Mouse (Mus musculus) brain, adult 2 months (tissue): ENCODE measurements around the gene Grin3b.
"Not testable (repeated sequence)": the region's sequence is repeated elsewhere in the genome, so short reads cannot be mapped to it uniquely, and the experiment has no call there.

Experiments
- DNase-seq: peaks from one replicate; pipeline ENCODE4 v3.0.0; 2011; ENCODE audit warnings: low read depth, low spot score

The Grin3b gene

DNA sequence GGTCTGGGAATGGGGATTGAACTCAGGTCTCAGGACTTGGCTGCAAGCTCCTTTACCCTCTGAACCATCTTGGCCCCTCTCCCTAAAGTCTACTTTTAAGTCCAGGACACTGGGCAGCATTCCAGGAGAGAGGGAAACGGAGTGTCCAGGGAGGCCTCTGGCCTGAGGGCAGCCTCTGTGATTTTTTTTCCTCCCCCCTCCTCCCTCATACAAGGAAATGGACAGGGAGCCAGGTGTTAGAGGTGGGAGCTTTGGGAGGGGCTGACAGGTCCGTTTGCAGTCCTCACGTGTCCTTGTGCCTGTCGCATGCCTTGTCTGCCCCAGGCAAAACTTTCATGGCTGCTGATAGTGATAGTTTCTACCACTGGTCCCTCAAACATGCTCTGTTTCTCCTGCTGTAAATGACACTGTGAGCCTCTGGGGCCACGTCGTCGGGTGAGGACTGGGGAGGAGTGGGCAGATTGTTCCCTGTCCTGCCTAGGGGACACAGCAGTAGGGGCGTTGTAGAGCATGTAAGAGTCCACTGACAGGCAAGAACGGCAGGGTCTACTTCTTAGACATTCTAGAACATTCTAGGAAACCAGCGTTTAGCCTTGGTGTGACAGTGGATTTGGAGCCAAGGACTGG is 34.1 kb upstream of the Grin3b start:
- no peak for DNase-seq

DNA sequence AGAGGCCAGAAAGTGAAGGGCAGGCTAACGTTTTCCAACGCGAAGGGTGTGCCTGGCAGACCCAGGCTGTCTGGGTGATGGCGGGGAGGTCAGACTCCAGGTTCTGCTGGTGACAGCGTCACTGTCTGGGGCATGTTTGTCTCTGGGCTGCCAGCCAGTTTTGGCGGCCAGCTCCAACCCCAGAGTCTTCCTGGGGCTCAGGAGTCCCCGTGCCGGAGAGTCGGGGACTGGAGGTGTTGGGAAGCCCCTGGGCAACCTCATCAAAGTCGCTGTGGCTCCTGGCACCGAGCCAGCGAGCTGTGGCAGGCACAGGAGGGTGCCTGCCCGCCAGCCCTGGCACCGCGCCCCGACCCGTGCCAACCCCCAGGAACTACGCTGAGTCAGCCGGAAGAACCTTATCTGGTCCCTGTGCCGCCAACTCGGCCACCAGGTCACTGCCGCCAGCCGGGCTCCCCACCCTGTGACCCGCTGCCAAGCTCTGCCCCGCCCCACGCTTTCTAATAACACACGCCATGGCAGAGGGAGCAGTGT is 33.5 kb upstream of the Grin3b start:
- peak; percentile 66 for DNase-seq

DNA sequence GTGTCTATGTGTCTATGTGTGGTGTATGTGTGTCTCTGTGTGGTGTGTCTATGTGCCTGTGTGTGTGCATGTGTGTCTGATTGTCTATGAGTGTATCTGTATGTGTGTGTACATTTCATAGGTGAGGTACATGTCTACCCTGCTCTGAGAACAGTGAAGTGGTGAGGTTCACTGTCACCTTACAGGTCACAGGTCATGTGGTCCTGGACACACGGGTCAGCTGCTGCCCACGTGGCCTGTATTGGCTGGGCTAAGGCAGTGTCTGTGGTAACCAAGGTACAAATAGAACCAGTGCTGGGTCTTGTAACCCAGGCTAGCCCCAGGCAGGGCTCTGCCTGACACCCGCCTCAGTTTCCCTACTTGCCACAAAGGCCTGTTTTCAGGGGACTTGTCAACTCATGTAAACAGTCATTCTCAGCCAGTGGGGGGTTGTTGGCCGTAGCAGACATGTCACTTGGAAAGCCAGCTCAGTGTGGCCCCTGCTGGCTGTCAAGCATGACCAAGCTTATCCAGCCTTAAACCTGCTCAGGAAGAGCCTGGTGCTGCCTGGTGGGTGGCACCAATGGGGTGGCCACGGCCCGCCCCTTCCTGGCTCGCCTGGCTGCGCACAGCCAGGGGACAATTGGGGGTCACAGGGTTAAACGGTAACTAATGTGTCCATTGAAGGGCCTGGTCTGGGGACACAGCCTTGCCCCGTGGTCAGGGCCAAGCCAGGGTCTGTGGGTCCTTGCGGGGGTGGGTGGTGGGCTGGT is 32.6 kb upstream of the Grin3b start:
- DNase-seq = no peak

DNA sequence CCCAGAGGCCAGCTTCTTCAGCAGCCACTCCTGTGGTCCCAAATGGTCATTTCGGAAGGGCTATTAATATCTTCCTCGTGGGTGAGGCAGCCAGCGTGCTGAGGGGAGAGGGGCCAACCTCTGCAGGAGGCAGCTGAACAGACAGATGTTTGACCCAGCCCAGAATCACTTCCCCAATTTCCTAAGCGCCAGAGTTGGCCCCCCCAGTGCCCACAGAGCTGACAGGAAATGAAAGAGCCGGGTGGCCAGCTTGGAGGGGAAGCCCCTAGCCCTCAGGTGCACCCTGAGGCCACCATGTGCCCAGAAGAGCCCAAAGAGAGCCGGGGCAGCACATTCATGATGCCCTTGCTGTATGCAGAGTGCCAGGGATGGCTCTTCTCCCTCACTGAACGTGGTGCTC is 29.8 kb upstream of the Grin3b start:
- no peak for DNase-seq

DNA sequence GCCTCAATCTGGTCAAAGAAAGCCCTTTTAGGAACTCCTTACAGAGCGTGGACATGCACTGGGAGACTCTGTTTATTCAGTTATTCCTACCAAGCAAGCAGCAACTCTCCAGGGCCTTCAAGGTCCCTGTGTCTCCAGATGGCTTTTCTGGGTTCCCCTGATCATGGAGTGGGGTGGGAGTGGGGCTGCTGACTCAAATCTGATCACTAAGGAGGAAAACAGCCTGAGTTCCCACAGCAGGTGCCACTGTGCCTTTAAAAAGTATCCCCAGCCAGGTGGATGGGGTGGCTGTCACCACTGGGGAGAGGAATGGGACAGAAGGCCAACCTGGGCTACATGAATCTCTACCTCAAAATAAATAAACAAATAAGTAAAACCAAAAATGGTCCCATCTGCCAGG is 27.5 kb upstream of the Grin3b start:
- DNase-seq = no peak

DNA sequence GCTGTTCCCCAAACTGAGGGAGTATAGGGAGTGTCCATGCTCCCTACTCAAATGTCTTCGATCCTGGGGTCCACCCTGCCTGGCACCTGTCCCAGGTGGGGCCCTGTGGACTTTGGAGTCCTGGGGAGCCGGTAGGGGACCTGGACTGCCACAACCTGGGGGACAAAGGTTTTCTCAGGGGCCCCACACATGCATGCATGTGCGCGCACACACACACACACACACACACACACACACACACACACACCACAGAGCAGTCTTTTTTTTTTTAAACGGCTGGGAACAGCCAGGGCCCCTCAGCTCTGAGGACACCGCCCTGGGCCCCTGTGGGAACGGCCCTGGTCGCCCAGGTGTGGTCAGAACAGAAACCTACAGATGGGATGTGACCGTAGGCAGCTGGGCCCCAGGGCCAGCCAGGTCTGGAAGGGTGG is 27.0 kb upstream of the Grin3b start:
- DNase-seq = no peak

DNA sequence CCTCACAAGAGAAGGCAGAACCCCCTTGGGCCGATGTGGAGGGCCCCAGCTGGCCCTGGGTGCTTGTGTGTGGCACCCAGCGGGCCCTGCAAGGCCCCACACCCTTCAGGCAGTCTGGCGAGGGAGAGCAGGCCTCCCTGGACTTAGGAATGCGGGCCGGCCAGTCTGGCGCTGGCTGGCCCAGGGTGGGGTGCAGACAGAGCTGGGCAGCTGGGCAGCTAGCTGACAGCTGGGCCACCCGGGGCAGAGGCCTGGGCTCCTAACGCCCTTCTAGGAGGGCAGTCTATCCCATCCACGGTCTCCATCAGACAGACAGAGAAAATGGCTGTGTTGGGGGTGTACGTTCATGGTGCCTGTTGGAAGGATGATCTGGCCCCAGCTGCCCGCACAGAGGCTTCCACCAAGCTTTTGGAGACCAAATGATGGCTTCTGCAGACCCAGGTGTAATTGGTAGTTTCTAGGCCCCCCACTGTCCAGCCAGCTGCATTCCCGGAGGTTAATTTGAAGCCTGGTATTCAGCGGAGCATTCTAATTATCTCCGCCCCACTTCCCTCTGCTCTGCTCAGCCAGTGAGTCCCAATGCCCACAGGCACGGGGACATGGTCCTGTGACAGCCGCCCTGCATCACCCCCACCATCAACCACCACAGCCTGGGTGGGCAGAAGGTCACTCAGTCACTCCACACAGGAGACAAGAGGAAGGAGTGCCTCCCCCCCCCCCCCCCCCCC is 24.8 kb upstream of the Grin3b start:
- DNase-seq = peak; percentile 37

DNA sequence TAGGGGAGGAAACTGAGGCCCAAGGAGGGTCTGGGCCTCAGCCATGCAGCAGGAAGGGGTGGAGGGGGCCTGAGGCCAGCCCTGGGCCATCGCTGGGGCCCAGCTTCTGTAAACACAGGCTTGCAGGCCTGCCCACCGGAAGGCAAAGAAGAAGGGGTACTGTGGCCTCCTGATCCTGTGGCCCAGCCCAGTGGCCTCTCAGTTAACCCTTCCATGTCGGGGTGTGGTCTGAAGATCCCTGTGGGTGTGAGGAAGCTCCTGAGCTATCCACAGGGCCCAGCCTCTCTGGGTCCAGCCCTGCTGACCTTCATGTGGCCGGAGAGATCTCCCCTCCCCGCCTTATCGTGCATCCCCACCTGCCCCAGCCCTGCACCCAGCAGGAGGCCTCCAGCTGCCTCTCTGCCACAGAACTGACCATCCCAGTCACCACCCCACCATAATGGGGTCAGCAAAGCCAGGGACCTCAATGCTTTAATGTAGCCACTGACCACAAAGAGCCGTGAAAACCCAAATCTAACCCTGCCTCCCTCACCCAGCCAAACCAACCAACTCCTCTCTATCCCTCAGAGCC is 23.7 kb upstream of the Grin3b start:
- no peak for DNase-seq

DNA sequence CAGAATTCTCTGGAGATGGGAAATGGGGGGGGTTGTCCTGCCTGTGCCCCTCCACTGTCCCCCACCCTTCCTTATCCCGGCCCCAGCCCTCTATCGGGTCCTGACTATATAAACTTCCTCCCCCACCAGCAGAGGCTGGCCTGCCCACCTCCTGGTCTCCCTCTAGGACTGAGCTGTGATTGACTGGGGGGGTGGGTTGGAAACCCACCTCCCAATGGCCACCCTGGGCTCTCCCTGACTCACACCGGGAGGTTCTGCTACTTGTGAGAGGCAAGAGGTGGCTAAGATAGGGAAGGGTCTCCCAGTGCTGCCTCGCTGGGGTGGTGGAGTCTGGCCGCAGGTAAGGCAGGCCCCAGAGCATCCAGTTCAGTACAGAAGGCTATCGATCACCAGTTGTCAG is 23.0 kb upstream of the Grin3b start:
- no peak for DNase-seq

DNA sequence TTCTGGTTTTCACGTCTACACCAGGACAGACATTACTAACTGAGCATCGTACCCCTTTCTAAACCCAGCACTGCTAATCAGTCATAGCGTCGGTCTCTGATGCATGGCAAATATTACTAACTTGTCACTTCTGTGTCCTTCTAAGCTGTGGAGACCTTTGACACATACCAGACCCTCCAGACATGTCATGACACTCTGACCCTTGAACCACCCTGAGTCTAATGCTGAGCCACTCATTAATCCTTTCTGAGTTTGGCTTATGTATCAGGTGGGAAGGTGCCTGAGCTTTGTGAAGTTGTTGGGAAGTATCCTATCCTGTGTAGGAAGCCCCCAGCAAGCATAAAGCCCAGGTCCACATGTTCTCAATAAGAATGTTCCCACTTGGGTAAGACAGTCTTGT is 20.6 kb upstream of the Grin3b start:
- DNase-seq = no peak

DNA sequence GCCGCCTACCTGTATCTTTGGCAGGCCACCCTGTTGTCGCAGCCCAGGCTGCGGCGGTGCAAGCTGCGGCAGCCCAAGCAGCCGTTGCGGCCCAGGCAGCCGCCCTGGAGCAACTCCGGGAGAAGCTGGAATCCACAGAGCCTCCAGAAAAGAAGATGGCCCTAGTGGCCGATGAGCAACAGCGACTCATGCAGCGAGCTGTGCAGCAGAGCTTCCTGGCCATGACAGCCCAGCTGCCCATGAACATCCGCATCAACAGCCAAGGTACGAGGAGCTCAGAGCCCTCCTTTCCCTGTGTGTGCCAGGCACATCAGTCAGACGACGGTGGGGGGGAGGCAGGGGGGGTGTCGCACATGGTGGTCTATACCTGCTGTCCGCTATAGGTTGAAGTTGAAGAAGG is 19.9 kb upstream of the Grin3b start:
- no peak for DNase-seq

DNA sequence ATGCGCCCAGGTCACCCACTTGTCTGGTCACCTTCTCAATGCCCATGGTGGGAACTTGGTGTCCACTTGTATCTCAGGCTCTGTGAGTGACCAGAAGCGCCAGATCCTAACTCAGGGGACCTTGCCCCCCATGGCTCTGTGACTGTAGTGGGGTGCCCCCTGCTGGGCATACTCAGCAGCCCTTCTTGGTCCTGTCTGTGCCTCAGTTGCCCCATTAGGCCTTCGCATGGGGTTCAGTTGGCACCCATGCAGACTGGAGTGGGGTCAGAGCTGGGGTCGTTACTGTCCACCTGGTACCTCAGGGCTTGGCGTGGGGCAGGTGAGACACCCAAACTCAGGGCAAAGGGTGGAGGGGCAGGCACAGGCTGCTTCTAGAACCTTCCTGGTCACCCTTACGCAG is 16.6 kb upstream of the Grin3b start:
- DNase-seq = peak; percentile 34

DNA sequence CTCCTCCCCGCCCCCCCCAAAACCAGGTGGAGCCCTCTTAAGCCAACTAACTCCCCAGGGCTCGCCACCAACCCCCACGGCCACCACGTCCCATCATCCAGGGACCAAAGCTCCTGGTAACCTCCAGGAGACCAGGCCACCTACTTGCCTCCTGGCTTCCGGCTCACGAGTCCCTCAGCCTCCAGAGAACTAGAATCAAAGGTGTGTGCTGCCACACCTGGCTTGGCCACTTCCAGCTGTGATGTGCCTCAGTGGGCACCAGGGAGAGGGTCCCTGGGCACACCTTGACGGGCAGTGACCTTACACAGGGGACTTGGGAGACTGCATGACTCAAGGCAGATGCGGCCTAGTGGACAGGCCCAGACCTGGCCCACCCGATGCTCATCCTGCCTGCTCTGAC is 14.8 kb upstream of the Grin3b start:
- DNase-seq = no peak

DNA sequence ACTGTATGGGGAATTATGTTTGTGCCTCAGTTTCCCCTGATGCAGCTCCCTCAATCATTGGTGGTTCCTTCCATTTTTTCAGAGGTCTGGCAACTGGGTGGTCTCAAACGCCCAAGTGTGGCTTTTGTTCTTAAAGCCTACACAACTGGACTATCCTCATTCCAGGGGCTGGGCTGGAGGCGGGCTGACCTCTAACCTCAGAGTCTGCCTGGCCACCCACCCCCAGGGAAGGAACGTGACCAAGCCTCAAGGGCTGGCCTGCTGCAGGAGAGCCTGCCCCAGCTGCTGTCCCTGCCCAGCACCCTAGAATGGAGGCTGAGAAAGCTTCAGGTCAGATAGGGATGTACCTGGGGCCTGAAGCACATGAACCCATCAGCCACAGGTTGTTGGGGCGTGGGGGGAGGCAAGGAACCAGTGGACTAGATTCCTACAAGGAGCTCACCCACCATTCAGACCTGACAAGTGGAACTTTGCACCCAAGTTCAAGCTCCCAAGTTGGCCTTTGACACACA is 13.8 kb upstream of the Grin3b start:
- DNase-seq = no peak

DNA sequence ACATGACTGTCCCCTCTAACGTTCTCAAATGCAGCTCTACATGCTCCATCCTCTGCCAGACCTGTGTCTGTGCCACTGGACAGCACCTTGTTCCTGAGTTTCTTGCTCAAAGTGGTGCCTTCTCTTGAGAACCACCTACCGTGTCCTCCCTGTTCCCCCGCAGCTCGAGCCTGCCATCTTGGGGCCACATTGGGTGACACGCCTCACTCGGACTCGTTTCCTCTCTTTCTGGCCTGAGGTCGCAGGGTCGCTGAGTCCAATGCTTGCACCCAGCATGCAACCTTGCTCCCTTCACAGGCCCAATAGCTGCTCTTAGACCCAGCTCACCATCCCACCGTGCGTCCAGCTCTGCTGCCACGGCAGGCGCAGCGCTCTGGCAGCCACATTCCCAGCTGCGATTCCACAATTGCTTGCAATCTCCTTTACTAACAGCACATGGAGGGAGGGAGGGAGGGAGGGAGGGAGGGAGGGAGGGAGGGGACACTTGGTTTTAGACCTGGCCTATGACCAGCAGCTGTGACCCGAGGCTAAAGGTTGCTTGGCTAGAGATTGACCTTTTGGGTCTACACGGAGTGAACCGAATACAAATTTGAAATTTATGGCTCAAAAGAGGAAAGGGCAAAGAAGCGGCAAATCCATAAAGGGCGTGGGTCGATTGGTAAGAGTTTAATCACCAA is 12.2 kb upstream of the Grin3b start:
- DNase-seq = peak; percentile 77

DNA sequence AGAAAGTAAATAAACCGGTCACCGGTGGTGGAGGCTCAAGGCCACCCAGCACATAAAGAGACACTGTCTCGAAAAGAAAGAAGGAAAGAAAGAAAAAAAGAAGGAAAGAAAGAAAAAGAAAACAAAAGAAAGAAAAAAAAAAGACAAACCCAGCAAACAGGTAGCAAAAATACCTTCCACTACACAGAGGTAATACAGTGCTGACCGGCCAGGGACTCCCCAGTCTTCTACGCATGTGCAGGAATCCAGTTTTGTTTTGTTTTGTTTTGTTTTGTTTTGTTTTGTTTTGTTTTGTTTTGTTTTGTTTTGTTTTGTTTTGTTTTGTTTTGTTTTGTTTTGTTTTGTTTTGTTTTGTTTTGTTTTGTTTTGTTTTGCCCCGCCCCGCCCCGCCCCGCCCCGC is 11.1 kb upstream of the Grin3b start:
- not testable (repeated sequence) for DNase-seq

DNA sequence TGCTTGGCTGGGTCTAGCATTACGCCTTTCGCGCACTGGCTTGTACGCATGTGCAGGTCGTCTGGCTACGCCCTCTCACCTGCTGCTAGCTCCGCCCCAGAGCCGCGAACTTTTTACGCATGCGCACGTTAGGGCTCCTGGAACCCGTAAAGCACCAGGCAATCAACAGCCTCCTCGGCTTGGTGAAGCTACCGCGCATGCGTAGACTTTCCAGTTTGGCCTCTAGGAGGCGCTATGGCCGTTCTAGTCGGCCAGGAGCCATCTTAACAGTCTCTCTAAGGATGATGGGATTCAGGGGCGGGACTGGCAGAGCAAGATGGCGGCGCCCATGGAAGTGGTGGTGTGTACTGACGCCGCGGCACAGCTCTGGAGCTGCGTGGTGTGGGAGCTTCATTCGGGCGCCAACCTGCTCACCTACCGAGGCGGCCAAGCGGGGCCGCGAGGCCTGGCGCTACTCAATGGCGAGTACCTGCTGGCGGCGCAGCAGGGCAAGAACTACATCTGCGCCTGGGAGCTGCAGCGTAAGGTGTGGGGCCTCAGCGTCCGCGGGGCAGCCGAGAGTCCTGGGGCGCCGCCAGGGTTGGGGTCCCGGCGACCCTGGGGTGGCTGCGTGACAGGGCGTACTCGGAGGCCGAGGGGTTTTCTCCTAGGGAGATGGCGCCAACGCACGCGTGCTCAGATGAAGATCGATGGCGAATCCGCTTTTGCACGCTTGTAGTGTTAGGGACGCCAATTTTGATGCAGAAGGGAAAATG is 10.5 kb upstream of the Grin3b start, which contains the start of gene Wdr18:
TSS of gene Wdr18 (plus strand) at position 306 of the 755 bp plus-strand sequence.
- peak; percentile 100 for DNase-seq

DNA sequence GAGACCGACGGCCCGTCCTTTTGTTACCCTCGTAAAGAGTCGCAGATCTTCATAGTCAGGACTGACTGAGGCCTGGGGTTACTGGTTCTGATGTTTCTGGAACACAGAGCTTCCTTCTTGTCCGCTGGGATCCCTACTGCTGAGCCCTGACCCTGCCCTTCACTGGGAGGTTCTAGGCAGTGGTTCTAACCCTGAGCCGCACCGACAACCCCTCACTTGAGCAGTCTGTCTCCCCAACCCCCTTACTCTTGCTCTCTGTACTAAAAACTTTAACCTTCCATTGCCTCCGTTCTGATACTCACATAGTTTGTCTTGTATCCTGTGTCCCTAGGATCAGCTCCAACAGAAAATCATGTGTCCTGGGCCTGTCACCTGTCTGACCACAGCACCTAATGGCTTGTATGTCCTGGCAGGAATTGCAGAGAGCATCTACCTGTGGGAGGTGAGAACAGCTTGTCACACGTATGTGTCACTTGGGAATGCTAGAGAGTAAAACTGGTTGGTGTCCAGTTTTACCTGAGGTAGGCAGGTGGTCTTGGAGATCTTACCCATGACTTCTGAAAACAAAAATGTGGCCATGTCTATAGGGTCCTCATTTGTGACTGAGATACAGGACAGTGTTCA is 9.7 kb upstream of the Grin3b start:
- DNase-seq = no peak

DNA sequence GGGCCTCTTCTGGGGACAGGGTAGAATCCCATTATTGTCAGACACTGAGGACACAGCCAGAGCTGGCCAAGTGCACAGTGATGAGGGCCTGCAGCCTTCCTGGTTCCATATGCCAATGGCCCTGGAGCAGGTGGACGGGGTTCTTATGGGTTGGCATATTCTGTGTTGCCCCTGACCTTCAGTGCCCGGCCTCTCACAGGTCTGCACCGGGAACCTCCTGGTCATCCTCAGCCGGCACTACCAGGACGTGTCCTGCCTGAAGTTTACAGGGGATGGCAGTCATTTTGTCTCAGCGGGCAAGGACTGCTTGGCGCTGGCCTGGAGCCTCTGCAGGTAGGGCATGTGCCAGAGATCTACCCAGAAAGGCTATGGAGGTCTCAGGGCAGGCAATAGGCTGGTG is 5.8 kb upstream of the Grin3b start:
- DNase-seq = no peak

DNA sequence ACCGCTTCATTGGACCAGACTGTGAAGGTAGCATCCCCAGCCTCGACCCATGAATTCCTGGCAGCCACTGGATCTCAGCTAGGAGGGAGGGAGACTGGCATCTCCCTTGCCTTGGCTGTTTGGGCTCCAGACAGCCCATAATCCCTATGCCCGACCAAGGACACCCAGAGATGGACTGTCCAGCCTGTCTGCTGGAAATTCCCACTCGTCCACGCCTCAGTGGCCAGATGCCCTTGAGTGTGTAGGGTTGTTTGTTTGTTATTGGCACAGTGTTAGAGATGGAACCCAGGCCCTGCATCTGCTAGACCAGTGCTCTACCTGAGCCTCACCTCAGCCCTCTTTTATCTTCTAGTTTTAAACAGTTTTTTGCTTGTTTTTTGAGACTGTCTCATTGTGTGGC is 5.2 kb upstream of the Grin3b start:
- DNase-seq = no peak
